Mouse (Mus musculus) midbrain, embryonic 16.5 days (tissue): ENCODE measurements at regions not wholly inside any gene's neighbourhood (a gene's known extent, or its start where the extent isn't known, plus 50 kb on each side); places are given as distances from the start of the nearest gene placed in this dataset.

Source experiments
- ATAC-seq: fragments of 200-750 bp; cut with Nextera tagmentation; 2 replicates; pipeline ENCODE4 v1.8.0; 2017; ENCODE audit warnings: moderate TSS enrichment
- H3K27ac ChIP-seq: fragments of 300-500 bp; sonication (generic); 2 replicates; pipeline ENCODE4 v1.5.1; 2014; ENCODE audit warnings: mild to moderate bottlenecking, low read length, mixed read lengths
- H3K27me3 ChIP-seq: fragments of 300-500 bp; sonication (generic); 2 replicates; pipeline ENCODE4 v1.6.1; 2014; ENCODE audit warnings: low read depth, low read length, mixed read lengths; ENCODE audit not compliant: control insufficient read depth, insufficient read depth
- H3K36me3 ChIP-seq: fragments of 300-500 bp; sonication (generic); 2 replicates; pipeline ENCODE4 v1.6.1; 2014; ENCODE audit warnings: mild to moderate bottlenecking, low read length, moderate library complexity, mixed read lengths; ENCODE audit not compliant: control insufficient read depth, insufficient read depth
- H3K4me1 ChIP-seq: fragments of 300-500 bp; sonication (generic); 2 replicates; pipeline ENCODE4 v1.6.1; 2014; ENCODE audit warnings: mild to moderate bottlenecking, low read length, mixed read lengths; ENCODE audit not compliant: control insufficient read depth, insufficient read depth
- H3K4me2 ChIP-seq: fragments of 300-500 bp; sonication (generic); 2 replicates; pipeline ENCODE4 v1.6.1; 2014; ENCODE audit warnings: mild to moderate bottlenecking, low read length, mixed read lengths
- H3K4me3 ChIP-seq: fragments of 300-500 bp; sonication (generic); 2 replicates; pipeline ENCODE4 v1.5.1; 2014; ENCODE audit warnings: low read depth, mild to moderate bottlenecking, low read length, moderate library complexity, mixed read lengths
- H3K9ac ChIP-seq: fragments of 300-500 bp; sonication (generic); 2 replicates; pipeline ENCODE4 v1.6.1; 2014; ENCODE audit warnings: low read depth, low read length, mixed read lengths
- H3K9me3 ChIP-seq: fragments of 300-500 bp; sonication (generic); replicated peaks from 2 replicates; pipeline ENCODE4 v1.6.1; 2014; ENCODE audit warnings: mild to moderate bottlenecking, low read length, mixed read lengths; ENCODE audit not compliant: control insufficient read depth, poor library complexity, severe bottlenecking
- WGBS: fragments of 180-500 bp; shearing (Covaris S2); extraction: QIAGEN DNeasy Blood & Tissue Kit; methylation state at CpG from one replicate; pipeline ENCODE4 v1.1.7; 2014; 5-methylcytosine and 5-hydroxymethylcytosine counted together

DNA sequence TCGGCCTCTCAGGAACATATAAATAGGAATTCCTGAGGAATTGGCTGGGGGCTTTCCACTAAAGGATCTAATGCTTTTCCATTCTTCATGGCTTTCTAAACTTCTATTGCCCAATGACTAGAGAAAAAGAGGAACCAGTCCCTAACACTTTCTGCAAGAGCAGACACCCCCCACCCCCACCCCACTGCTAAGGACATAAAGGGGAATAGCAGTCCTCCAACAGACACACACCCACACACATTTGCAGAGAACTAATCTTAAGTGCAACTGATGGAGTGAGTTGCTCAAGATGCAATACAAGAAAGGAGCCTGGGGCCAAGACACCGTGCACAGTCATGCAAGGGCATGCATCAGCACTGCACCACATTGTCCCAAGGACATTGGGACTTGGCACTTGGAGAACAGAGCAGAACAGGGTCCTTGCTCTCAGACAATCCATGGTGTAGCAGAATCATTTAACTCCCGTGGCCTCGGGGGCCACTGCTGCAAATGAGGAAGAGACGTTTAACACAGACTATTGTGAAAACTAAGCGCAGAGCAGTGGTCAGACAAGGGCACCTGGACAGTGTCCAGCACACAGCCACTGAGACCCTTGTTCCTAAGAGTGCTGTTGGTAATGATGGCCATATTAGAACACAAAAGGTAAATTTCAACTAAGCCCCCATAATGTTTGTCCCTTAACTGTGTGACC is 161.1 kb downstream of the Xpnpep1 start:
- Histone ChIP-seq H3K9ac (no peak overlapping the region), H3K4me1 (no peaks in the 10 kb centered on the region), H3K27ac (no peak overlapping the region), H3K4me3 (no peak overlapping the region), H3K4me2 (no peak overlapping the region), H3K36me3 (no peaks in the 10 kb centered on the region), H3K27me3 (no peaks in the 10 kb centered on the region), H3K9me3 (no peaks in the 10 kb centered on the region)
- no peak for ATAC-seq
- WGBS, result 96% methylated on average over 6 of the region's 6 CpGs

DNA sequence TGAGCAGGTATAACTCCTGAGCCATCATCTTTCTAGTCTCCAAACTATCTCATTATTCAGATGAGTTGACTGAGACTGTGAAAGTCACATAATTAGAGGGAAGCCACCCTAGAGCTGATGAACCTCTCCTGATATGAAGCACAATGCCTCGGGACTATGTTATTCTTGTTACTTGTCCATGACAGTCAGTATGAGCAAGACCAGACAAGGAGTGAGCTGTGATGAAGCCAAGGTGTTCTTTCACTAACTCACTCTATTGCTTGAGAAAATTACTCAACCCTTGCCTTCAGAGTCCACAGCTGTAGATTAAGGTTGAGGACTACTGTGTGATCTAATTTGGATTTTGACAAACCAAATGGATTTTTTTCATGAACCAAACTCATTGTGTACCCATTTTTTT is 173.4 kb downstream of the Xpnpep1 start:
- 95% methylated on average over 1 of the region's 1 CpGs for WGBS
- no peak for ATAC-seq
- H3K4me1 ChIP-seq, result no peaks in the 10 kb centered on the region
- no peak overlapping the region for H3K9ac ChIP-seq
- no peak overlapping the region for H3K27ac ChIP-seq
- H3K27me3 ChIP-seq, result no peaks in the 10 kb centered on the region
- H3K36me3 ChIP-seq, result no peaks in the 10 kb centered on the region
- no peaks in the 10 kb centered on the region for H3K9me3 ChIP-seq
- H3K4me2 ChIP-seq, result no peak overlapping the region
- no peak overlapping the region for H3K4me3 ChIP-seq

DNA sequence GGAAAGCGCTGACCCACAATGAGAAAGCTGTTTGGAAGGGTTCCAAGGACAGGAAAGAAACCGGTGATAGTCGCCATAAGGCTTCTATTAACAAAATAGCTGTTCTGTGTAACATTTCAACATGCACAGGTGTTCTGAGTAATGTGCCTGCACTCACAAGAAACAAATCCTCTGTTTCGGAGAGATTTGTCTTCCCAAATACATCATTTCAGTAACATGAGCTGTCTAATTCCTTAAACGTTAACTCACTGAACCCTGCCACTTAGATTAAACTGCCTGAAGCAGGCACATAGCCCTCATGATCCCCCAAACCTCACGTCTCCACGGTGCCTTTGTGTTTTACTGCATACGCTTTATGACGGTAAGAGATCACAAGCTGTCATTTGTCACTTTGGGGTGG is 178.4 kb downstream of the Xpnpep1 start:
- no peak overlapping the region for H3K9ac ChIP-seq
- H3K4me3 ChIP-seq, result no peak overlapping the region
- H3K27me3 ChIP-seq, result no peaks in the 10 kb centered on the region
- 53% methylated on average over 9 of the region's 9 CpGs for WGBS
- no peaks in the 10 kb centered on the region for H3K4me1 ChIP-seq
- no peaks in the 10 kb centered on the region for H3K9me3 ChIP-seq
- H3K4me2 ChIP-seq, result no peak overlapping the region
- ATAC-seq, result no peak
- H3K36me3 ChIP-seq, result no peaks in the 10 kb centered on the region
- no peak overlapping the region for H3K27ac ChIP-seq

- 85% methylated on average over 7 of the region's 7 CpGs for WGBS
- no peak for ATAC-seq
These were observed 185.8 kb downstream of the Xpnpep1 start for GRCm38 (mm10) chr19:52854068-52854682.

GRCm38 (mm10) chr19:52816202-52816601 is 223.8 kb downstream of the Xpnpep1 start:
- no peak overlapping the region for H3K27ac ChIP-seq
- no peaks in the 10 kb centered on the region for H3K4me1 ChIP-seq
- H3K4me2 ChIP-seq, result no peak overlapping the region
- H3K9ac ChIP-seq, result no peak overlapping the region
- H3K36me3 ChIP-seq, result no peaks in the 10 kb centered on the region
- no peaks in the 10 kb centered on the region for H3K27me3 ChIP-seq
- 91% methylated on average over 7 of the region's 7 CpGs for WGBS
- H3K9me3 ChIP-seq, result no peaks in the 10 kb centered on the region
- no peak for ATAC-seq
- no peak overlapping the region for H3K4me3 ChIP-seq

More at GRCm38 (mm10) chr19:52854068-52854682, 185.8 kb downstream of the Xpnpep1 start:
- Histone ChIP-seq H3K36me3 (no peaks in the 10 kb centered on the region), H3K9ac (no peak overlapping the region), H3K4me3 (no peak overlapping the region), H3K4me2 (no peak overlapping the region), H3K9me3 (no peaks in the 10 kb centered on the region), H3K4me1 (no peaks in the 10 kb centered on the region), H3K27ac (no peak overlapping the region), H3K27me3 (no peaks in the 10 kb centered on the region)

DNA sequence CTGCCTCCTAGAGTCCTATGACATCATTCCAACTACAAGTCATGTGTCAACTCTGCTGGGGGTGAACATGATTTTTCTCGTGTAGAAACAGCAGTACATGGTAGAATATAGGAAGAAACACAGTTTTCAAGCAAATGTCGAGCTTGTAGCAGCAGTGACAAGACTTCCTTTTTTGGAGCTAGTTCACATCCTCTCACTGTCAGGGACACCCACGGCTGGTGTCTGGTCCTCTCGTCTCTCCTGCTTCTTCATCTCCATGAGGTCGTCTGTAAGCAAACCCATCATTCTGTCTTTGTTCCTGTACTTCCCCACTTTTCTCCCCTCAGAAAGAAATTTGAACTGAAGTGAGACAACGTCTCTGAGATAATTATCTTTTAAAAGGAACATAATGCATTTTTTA is 228.0 kb downstream of the Xpnpep1 start:
- H3K4me3 ChIP-seq, result no peak overlapping the region
- no peak for ATAC-seq
- WGBS, result 87% methylated on average over 6 of the region's 6 CpGs
- H3K4me2 ChIP-seq, result no peak overlapping the region
- no peaks in the 10 kb centered on the region for H3K36me3 ChIP-seq
- H3K9ac ChIP-seq, result no peak overlapping the region
- H3K27ac ChIP-seq, result no peak overlapping the region
- H3K27me3 ChIP-seq, result no peaks in the 10 kb centered on the region
- H3K4me1 ChIP-seq, result no peaks in the 10 kb centered on the region
- no peaks in the 10 kb centered on the region for H3K9me3 ChIP-seq

- no peaks in the 10 kb centered on the region for H3K36me3 ChIP-seq
- WGBS, result 88% methylated on average over 3 of the region's 3 CpGs
- no peaks in the 10 kb centered on the region for H3K27me3 ChIP-seq
- no peaks in the 10 kb centered on the region for H3K9me3 ChIP-seq
- H3K27ac ChIP-seq, result no peak overlapping the region
- no peak overlapping the region for H3K9ac ChIP-seq
- H3K4me2 ChIP-seq, result no peak overlapping the region
- no peak overlapping the region for H3K4me3 ChIP-seq
- no peaks in the 10 kb centered on the region for H3K4me1 ChIP-seq
- ATAC-seq, result no peak
These were observed 251.2 kb downstream of the Xpnpep1 start for GRCm38 (mm10) chr19:52788802-52789201.

DNA sequence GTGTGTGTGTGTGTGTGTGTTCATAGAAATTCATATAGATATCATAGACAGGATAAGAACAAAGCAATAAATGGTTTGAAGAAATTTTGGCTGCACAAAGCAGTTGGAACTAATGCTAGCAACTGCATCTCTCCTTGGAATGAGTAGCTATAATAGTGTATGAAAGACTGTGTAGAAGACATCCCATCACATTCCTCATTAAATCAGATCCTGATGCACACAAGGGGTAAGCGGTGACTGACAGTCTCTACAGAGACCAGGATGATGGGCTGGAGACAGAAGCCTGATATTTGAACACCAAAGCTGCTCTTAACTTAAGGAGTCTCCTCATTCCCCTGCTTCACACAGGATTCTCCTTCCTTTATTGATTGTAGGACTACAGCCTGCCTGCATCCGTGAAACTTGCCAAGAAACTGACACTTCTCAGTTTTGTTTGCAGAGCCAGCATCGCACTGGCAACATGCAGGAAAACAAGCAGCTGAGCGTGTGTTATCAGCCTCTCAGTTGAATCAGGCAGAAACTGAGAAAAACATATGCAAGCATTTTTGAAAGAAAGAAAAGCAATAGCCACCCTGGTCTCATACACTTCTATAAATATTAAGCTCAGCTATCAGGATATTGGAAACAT is 271.1 kb downstream of the Xpnpep1 start:
- no peak overlapping the region for H3K9ac ChIP-seq
- no peak for ATAC-seq

DNA sequence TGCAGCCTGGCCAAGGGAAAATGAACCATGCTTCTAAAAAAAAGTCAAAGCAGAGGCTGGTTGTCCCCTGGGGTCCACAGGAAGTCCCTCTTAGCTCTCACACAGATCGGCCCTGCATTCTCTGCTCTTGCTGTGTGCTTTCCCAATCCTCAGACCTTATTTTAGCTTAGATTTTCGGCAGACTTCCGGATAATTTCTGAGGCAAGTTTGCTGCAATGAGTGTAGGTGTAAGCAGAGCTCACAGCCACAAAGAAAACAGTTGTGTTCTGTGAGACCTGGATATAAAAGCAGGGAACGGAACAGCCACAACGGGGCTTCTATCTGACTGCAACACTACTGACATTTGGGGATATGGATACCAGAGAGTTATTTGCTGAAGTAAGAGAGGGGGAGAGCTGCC is 271.9 kb downstream of the Xpnpep1 start:
- ATAC-seq, result no peak
- Histone ChIP-seq H3K9ac (no peak overlapping the region), H3K27ac (no peak overlapping the region), H3K9me3 (peaks cover 6% of the 10 kb centered on the region; the same call in 1 of the 2 replicates), H3K4me3 (no peak overlapping the region), H3K4me1 (no peaks in the 10 kb centered on the region), H3K36me3 (no peaks in the 10 kb centered on the region), H3K27me3 (no peaks in the 10 kb centered on the region), H3K4me2 (no peak overlapping the region)
- WGBS, result 88% methylated on average over 5 of the region's 5 CpGs

More for the DNA sequence above, 271.1 kb downstream of the Xpnpep1 start:
- no peaks in the 10 kb centered on the region for H3K36me3 ChIP-seq
- H3K27me3 ChIP-seq, result no peaks in the 10 kb centered on the region
- H3K4me2 ChIP-seq, result no peak overlapping the region
- 72% methylated on average over 4 of the region's 4 CpGs for WGBS
- H3K4me3 ChIP-seq, result no peak overlapping the region
- no peak overlapping the region for H3K27ac ChIP-seq
- no peaks in the 10 kb centered on the region for H3K4me1 ChIP-seq
- H3K9me3 ChIP-seq, result peaks cover 6% of the 10 kb centered on the region; the same call in 1 of the 2 replicates
